Mouse (Mus musculus) megakaryocyte, adult 5-6 weeks (primary cell): ENCODE measurements around the gene Clec2l. TPM values are rescaled to one million over a fixed set of nuclear protein-coding genes. Genes with fewer than 3 reads are reported as not detected.
A peak's percentile ranks its signal among the peaks of the same experiment; 100 is the strongest.

ENCODE experiments used
- ATAC-seq: 2 replicates; pipeline ENCODE4 v1.8.0; 2016; ENCODE audit warnings: mild to moderate bottlenecking, inconsistent platforms; ENCODE audit not compliant: poor library complexity, severe bottlenecking
- total RNA-seq, 2 experiments: library from RNA; stranded (forward) in 1 of 2; stranded (reverse) in 1 of 2; fragments of 153-499, 151-499 nt in 1 of 2; fragments of 221-1000, 200-1000 nt in 1 of 2; gene quantifications; 2 replicates each; pipeline versions ENCODE4 v1.2.3 to v1.2.4; 2015 to 2017

Gene Clec2l
- total RNA-seq (2015): not detected in 2 replicates
- total RNA-seq (2017): not detected in 2 replicates

DNA sequence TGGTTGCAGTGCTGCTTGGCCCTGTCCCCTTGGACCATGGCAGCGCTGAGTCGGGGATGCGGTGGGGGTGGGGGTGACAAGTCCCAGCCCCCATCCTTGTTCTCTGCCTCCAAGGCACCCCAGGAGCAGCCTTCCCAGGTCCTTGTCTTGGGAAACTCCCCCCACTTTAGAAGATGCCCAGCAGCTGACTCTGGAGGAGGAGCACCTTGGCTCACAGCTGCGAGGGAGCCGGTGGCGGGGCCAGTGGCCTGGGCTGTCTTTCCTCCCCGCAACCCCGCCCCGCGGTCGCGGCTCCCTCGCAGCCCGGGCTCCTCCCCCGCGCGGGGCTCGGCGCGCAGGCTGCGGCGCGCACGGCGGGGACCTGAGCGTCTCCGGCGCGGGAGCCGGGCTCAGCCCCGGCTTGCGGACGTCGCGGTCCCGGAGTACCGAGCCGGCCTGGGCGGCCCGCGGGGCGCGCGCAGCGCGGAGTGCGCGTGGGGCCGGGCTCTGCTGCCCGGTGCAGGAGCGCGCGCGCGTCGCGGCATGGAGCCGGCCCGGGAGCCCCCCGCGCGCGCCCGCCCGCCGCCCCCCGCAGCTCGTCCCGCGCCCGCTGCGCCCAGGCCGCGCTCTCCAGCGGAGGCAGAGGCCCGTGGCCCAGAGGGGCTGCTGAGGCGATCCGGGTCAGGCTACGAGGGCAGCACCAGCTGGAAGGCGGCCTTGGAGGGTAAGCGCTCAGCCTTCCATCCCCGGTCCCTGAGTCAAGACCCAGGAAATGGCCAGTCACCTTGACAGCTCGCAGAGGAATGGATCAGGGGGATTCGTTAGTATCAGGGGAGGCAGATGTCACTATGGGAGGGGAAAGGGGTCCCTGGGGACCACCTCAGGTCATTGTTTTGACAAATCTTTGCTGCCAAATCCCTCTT lies at the start of gene Clec2l:
Gene Clec2l (plus strand): TSS at position 356 of the 902 bp plus-strand sequence.
- ATAC-seq: no peak

DNA sequence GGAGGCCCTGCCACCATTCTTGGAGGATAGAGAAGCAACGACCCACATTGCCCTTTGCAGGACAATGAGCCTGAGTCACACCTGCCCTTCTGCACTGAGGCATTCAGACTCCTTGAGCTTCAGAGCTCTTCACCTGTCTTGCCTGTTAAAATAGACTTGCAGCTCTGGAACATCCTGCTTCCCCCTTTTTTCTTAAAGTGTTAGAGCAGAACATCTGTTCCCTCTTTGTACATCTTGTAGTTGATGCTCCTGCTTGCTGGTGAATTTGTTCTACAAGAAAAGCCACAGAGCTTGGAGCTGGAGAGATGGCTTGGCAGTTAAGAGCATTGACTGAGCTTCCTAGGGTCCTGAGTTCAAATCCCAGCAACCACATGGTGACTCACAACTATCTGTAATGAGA lies 40.5 kb upstream of the Clec2l start:
- ATAC-seq: no peak

- ATAC-seq: no peak
Measured at GRCm38 (mm10) chr6:38623457-38623856, 39.4 kb upstream of the Clec2l start.

DNA sequence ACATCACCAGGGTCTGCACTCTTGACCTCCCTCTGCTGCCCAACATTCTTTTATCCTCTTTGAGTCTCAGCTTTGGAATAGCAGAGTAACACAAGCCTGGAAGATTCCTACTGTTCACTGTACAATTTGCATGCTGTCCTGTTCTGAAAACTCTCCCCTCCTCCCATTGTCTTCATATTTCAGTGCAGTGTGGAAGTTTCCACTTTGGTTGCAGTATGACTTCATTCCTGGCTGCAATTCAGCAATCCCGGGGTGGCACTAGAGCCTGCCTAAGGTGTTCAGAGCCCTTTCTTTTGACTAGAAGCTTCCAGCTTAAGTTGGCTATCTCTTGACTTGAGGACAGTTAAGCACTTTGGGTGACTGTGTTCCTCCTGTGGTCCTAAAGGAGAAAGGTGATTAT lies 38.4 kb upstream of the Clec2l start:
- ATAC-seq: no peak

DNA sequence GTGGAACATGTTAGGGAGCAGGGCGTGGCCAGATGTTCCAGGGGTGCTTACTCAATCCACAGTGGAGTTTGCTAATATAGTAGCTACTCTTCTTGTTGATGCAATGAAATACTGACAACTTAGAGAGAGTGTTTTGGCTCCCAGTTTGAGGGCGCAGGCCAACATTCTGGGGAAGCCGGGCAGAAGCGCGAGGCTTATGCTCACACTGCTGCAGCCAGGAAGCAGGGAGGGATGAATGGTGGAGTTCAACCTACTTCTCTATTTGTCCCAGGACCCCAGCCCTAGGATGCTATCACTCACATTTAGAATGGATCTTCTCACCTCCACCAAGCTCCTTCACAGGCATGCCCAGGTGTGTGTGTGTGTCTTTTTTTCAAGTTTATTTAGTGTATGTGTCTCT lies 36.8 kb upstream of the Clec2l start:
- no peak for ATAC-seq

- no peak for ATAC-seq
Measured at GRCm38 (mm10) chr6:38627081-38627480, 35.8 kb upstream of the Clec2l start.

DNA sequence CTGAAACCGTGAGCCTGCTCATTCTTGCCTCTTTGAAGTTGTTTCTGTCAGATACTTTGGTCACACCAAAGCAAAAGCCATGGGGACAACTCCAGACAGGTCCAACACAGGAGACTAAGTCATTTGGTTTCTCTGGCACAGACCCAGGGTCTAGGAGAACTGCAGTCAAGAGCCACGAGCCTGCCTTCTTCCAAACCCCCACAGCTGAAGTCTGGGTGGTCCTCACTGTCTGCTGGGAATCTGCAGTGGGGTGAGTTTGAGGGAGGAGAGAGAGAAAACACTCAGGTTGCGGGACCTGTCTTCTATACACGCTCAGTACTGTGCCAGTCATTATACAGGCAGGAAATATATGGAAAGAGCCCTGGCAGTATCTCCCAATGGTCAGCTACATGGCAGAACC lies 35.4 kb upstream of the Clec2l start:
- ATAC-seq: no peak

- no peak for ATAC-seq
Measured at GRCm38 (mm10) chr6:38629556-38629955, 33.3 kb upstream of the Clec2l start.

DNA sequence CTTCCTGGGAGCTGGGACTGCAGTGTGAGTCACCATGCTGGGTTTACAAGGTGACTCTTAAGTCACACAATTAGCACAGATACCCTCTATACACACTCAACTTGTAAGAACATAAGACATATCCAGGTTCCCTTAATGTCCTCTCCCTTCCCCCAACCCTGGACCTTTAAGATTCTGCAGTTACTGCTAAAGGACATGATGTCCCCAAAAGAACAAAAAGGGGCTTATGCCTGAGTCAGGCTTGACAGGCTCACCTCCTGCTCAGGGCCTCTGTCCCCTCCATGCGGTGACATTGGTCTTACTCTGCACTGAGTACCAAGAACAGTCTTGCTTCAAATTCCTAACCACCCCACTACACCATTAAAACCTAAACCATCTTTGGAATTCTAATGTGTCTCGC lies 30.0 kb upstream of the Clec2l start:
- no peak for ATAC-seq

DNA sequence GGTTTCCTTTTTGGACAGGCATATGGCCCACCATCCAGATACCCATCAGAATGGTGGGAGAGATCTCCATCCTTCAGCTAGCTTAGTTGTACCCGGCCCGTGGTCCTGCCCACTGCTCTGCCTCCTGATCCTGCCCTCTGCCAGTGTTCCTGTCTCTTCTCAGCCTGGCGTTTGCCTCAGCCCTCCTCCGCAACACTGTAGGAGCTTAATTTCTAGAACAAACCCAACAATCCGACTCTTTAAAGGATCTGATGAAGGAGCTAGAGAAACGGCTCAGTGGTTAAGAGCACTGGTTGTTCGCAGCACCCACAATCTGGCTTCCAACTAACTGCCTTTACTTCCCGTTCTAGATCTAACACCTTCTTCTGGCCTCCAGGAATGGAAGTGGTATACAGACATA lies 28.4 kb upstream of the Clec2l start:
- ATAC-seq: no peak

DNA sequence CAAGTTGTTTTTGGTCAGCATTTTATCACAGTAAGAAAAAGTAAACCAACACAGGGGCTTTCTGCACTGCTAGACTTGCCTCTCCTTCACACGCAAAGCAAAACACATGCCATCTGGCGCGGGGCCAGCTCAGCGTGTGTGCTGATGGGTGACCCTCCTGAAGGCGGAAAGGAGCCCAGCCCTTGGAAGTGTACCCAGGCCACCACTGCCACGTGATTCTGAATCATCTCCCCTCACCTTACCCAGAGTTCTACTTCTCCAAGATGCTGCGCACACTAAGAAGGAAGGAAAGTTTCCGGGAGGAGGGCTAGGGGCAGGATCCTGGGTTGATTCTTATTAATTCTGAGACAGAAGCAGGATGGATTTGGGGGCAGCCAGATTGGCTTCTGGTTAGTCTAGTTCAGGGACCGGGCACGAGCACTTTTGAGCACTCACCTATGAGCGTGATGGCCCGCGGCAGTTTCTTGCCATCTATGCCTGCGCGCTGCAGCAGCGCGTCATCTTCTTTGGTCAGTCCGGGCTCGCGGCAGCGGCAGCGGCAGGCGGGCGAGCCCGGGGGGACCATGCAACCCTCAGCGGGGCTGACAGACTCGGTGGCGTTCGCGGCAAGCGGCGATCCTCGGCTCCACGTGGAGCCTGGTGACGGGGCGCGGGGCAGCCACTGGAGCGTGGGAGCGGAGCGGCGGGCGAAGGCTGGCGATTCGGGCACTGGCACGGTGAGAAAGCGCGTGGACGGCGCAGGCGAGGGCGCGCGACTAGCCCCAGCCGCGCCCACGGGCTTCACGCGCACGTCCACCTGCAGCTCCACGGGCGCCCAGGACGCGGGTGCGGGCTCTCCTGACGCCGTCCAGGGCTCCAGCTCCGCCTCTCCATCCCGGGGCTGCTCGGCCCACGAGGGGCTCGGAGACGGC lies 26.7 kb upstream of the Clec2l start:
- ATAC-seq: 0 out of 2 replicates have a peak, but pooled peaks have one; percentile 20

DNA sequence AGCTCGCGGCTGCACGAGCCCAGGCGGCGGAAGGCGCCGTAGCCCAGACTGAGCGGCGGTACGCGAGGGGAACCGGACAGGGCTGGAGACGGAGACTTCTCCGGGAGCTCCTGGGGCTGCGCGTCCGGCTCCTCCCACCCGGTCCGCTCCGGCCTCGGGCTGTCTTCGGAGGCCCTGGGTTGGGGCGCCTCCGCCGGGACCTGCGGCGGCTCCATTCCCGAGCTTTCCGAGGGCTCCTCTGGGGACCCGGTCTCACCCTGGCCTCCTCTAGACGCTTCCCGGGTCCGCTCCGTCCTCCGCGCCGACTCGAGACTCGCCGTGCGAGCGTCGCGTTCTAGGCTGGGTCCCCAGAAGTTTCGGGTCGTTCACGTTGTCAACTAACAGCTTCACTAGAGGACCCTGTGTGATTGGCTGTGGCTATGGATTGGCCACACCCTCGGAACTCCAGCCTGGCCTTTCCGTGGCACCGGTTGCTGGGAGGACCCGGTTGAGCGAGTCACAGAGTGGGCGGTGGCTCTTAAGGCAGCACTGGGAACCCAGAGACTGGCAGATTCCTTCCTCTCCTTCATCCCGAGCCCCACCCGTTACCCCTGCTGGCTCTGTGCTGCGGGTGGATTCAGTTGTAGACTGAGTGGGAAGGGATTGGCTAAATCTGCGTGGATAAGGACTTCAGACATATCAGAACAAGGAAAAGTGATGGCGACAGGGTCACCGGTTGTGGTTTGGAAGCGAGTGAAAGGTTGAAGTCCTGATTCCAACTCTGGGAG lies 25.8 kb upstream of the Clec2l start, which contains the start of gene Klrg2:
Gene Klrg2 (minus strand): TSS at position 391 of the 767 bp plus-strand sequence.
- ATAC-seq: peak; percentile 33; the same call in 1 of the 2 replicates

- ATAC-seq: no peak
Measured at GRCm38 (mm10) chr6:38640401-38640800, 22.5 kb upstream of the Clec2l start.

GRCm38 (mm10) chr6:38641228-38641627 lies 21.6 kb upstream of the Clec2l start:
- peak; percentile 61 for ATAC-seq

GRCm38 (mm10) chr6:38641645-38642044 lies 21.2 kb upstream of the Clec2l start:
- peak; percentile 25 for ATAC-seq

- ATAC-seq: no peak
Measured at GRCm38 (mm10) chr6:38642593-38642992, 20.3 kb upstream of the Clec2l start.

GRCm38 (mm10) chr6:38643039-38643438 lies 19.8 kb upstream of the Clec2l start:
- no peak for ATAC-seq

DNA sequence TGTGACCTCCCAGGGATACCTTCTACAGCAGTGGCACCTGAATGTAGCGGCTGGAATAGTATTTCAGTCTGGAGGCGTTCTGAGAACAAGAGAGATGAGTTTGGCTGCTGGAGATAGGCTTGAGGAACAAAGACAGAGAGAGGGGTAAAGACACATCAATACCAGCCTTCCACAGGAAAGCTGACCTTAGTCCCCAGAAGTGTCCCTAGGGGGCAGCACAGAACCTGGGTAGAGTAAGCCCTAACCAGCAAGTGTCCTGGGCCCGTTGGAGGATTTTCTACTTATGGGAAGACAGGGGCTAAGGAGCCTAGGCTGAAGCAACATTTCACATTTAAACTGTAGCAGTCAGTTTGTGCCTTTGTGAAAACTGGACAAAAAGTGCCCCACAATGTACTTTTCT lies 13.3 kb upstream of the Clec2l start:
- no peak for ATAC-seq

GRCm38 (mm10) chr6:38650263-38650937 lies 12.5 kb upstream of the Clec2l start:
- peak; percentile 93 for ATAC-seq

DNA sequence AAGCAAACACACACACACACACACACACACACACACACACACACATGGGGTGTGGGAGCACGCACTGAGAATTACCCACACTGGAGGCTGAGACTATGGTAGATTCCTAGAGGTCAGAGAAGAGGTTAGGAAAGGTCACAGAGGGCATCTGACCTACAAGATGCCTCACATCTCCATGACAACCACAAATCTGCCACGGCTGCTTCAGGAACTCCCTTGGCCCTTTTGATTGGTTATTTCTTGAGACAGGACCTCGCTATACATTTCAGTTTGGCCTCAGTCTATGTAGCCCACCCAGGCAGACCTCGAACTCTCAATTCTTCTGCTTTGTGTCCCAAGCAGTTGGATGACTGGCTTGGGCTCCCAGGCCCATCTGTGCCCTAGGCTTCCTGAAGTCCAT lies 1.2 kb upstream of the Clec2l start:
- no peak for ATAC-seq
